Mouse (Mus musculus): ENCODE data around the gene Aff3. TPM values are rescaled to one million over a fixed set of nuclear protein-coding genes. Genes with fewer than 3 reads are reported as not detected.
A peak's percentile ranks its signal among the peaks of the same experiment; 100 is the strongest.

Gene Aff3
- polyA plus RNA-seq, 1 experiment from 2014 or later: 8.5 TPM

GRCm38 (mm10) chr1:38291497-38291896 is 373.3 kb downstream of the Aff3 start:
- H3K4me1 ChIP-seq (replicated peaks): no peaks in the 10 kb centered on the region
- no peaks in the 10 kb centered on the region for H3K9me3 ChIP-seq
- WGBS: 83% methylated on average over 4 of the region's 4 CpGs
- no peak overlapping the region for H3K4me3 ChIP-seq (replicated peaks)
- no peak overlapping the region for H3K27ac ChIP-seq
- no peak overlapping the region for H3K9ac ChIP-seq
- no peak overlapping the region for H3K4me2 ChIP-seq (replicated peaks)
- no peaks in the 10 kb centered on the region for H3K27me3 ChIP-seq (replicated peaks)
- ATAC-seq: no peak
- H3K36me3 ChIP-seq: no peaks in the 10 kb centered on the region

- Histone ChIP-seq H3K9me3 (no peaks in the 10 kb centered on the region), H3K27ac (no peak overlapping the region), H3K27me3 (replicated peaks) (no peaks in the 10 kb centered on the region), H3K36me3 (no peaks in the 10 kb centered on the region), H3K9ac (no peak overlapping the region), H3K4me2 (replicated peaks) (no peak overlapping the region), H3K4me3 (replicated peaks) (no peak overlapping the region), H3K4me1 (replicated peaks) (no peaks in the 10 kb centered on the region)
- WGBS: 93% methylated on average over 7 of the region's 7 CpGs
- ATAC-seq: no peak
These were observed 373.9 kb downstream of the Aff3 start for GRCm38 (mm10) chr1:38290881-38291280.

GRCm38 (mm10) chr1:38289891-38290290 is 374.9 kb downstream of the Aff3 start:
- H3K9me3 ChIP-seq: no peaks in the 10 kb centered on the region
- H3K4me3 ChIP-seq (replicated peaks): no peak overlapping the region
- WGBS: 86% methylated on average over 5 of the region's 5 CpGs
- H3K4me2 ChIP-seq (replicated peaks): no peak overlapping the region
- no peaks in the 10 kb centered on the region for H3K27me3 ChIP-seq (replicated peaks)
- H3K4me1 ChIP-seq (replicated peaks): no peaks in the 10 kb centered on the region
- ATAC-seq: no peak
- no peaks in the 10 kb centered on the region for H3K36me3 ChIP-seq
- no peak overlapping the region for H3K9ac ChIP-seq
- no peak overlapping the region for H3K27ac ChIP-seq

- Histone ChIP-seq H3K4me2 (replicated peaks) (no peak overlapping the region), H3K27ac (no peak overlapping the region), H3K9me3 (no peaks in the 10 kb centered on the region), H3K4me1 (replicated peaks) (no peaks in the 10 kb centered on the region), H3K36me3 (no peaks in the 10 kb centered on the region), H3K27me3 (replicated peaks) (no peaks in the 10 kb centered on the region), H3K9ac (no peak overlapping the region), H3K4me3 (replicated peaks) (no peak overlapping the region)
- 93% methylated on average over 1 of the region's 1 CpGs for WGBS
- no peak for ATAC-seq
These were observed 376.0 kb downstream of the Aff3 start for GRCm38 (mm10) chr1:38288716-38289115.

GRCm38 (mm10) chr1:38286551-38286950 is 378.2 kb downstream of the Aff3 start:
- Histone ChIP-seq H3K4me2 (replicated peaks) (no peak overlapping the region), H3K9me3 (no peaks in the 10 kb centered on the region), H3K9ac (no peak overlapping the region), H3K27me3 (replicated peaks) (no peaks in the 10 kb centered on the region), H3K4me3 (replicated peaks) (no peak overlapping the region), H3K27ac (no peak overlapping the region), H3K4me1 (replicated peaks) (no peaks in the 10 kb centered on the region), H3K36me3 (no peaks in the 10 kb centered on the region)
- WGBS: 88% methylated on average over 1 of the region's 1 CpGs
- no peak for ATAC-seq

- no peak overlapping the region for H3K4me2 ChIP-seq (replicated peaks)
- no peaks in the 10 kb centered on the region for H3K4me1 ChIP-seq (replicated peaks)
- H3K27ac ChIP-seq: no peak overlapping the region
- no peak overlapping the region for H3K9ac ChIP-seq
- H3K4me3 ChIP-seq (replicated peaks): no peak overlapping the region
- no peaks in the 10 kb centered on the region for H3K36me3 ChIP-seq
- no peak for ATAC-seq
- 88% methylated on average over 7 of the region's 7 CpGs for WGBS
- H3K9me3 ChIP-seq: no peaks in the 10 kb centered on the region
- H3K27me3 ChIP-seq (replicated peaks): no peaks in the 10 kb centered on the region
These were observed 384.2 kb downstream of the Aff3 start for GRCm38 (mm10) chr1:38280549-38280948.

- H3K9ac ChIP-seq: no peak overlapping the region
- H3K4me1 ChIP-seq (replicated peaks): peaks cover 10% of the 10 kb centered on the region; the same call in 1 of the 2 replicates
- no peak overlapping the region for H3K27ac ChIP-seq
- 94% methylated on average over 2 of the region's 2 CpGs for WGBS
- no peak overlapping the region for H3K4me3 ChIP-seq (replicated peaks)
- no peaks in the 10 kb centered on the region for H3K9me3 ChIP-seq
- no peaks in the 10 kb centered on the region for H3K27me3 ChIP-seq (replicated peaks)
- ATAC-seq: no peak
- no peak overlapping the region for H3K4me2 ChIP-seq (replicated peaks)
- H3K36me3 ChIP-seq: no peaks in the 10 kb centered on the region
These were observed 393.4 kb downstream of the Aff3 start for GRCm38 (mm10) chr1:38271312-38271711.

- no peak overlapping the region for H3K27ac ChIP-seq
- H3K36me3 ChIP-seq: no peaks in the 10 kb centered on the region
- no peaks in the 10 kb centered on the region for H3K9me3 ChIP-seq
- H3K27me3 ChIP-seq (replicated peaks): no peaks in the 10 kb centered on the region
- H3K4me2 ChIP-seq (replicated peaks): no peak overlapping the region
- H3K9ac ChIP-seq: no peak overlapping the region
- 57% methylated on average over 20 of the region's 20 CpGs for WGBS
- no peak overlapping the region for H3K4me3 ChIP-seq (replicated peaks)
- no peak for ATAC-seq
- peaks cover 10% of the 10 kb centered on the region for H3K4me1 ChIP-seq (replicated peaks)
These were observed 396.3 kb downstream of the Aff3 start for GRCm38 (mm10) chr1:38268246-38269042.

GRCm38 (mm10) chr1:38263251-38263650 is 401.5 kb downstream of the Aff3 start:
- Histone ChIP-seq H3K9ac (no peak overlapping the region), H3K36me3 (no peaks in the 10 kb centered on the region), H3K27ac (no peak overlapping the region), H3K27me3 (replicated peaks) (no peaks in the 10 kb centered on the region), H3K4me1 (replicated peaks) (peaks cover 14% of the 10 kb centered on the region), H3K4me3 (replicated peaks) (no peak overlapping the region), H3K4me2 (replicated peaks) (no peak overlapping the region), H3K9me3 (no peaks in the 10 kb centered on the region)
- 62% methylated on average over 8 of the region's 8 CpGs for WGBS
- no peak for ATAC-seq

GRCm38 (mm10) chr1:38262362-38263154 is 402.2 kb downstream of the Aff3 start:
- H3K27me3 ChIP-seq (replicated peaks): no peaks in the 10 kb centered on the region
- H3K4me1 ChIP-seq (replicated peaks): peaks cover 8% of the 10 kb centered on the region
- no peaks in the 10 kb centered on the region for H3K9me3 ChIP-seq
- no peak overlapping the region for H3K9ac ChIP-seq
- no peak for ATAC-seq
- WGBS: 52% methylated on average over 11 of the region's 11 CpGs
- H3K4me3 ChIP-seq (replicated peaks): no peak overlapping the region
- no peak overlapping the region for H3K27ac ChIP-seq
- no peaks in the 10 kb centered on the region for H3K36me3 ChIP-seq
- no peak overlapping the region for H3K4me2 ChIP-seq (replicated peaks)

GRCm38 (mm10) chr1:38261076-38261475 is 403.7 kb downstream of the Aff3 start:
- H3K4me2 ChIP-seq (replicated peaks): no peak overlapping the region
- no peaks in the 10 kb centered on the region for H3K36me3 ChIP-seq
- no peaks in the 10 kb centered on the region for H3K27me3 ChIP-seq (replicated peaks)
- no peak overlapping the region for H3K27ac ChIP-seq
- no peak overlapping the region for H3K9ac ChIP-seq
- peaks cover 8% of the 10 kb centered on the region for H3K4me1 ChIP-seq (replicated peaks)
- no peak for ATAC-seq
- no peaks in the 10 kb centered on the region for H3K9me3 ChIP-seq
- H3K4me3 ChIP-seq (replicated peaks): no peak overlapping the region
- 55% methylated on average over 5 of the region's 5 CpGs for WGBS

GRCm38 (mm10) chr1:38259541-38260338 is 405.0 kb downstream of the Aff3 start:
- no peaks in the 10 kb centered on the region for H3K27me3 ChIP-seq (replicated peaks)
- H3K4me3 ChIP-seq (replicated peaks): no peak overlapping the region
- peak; percentile 70; the same call in 1 of the 2 replicates for ATAC-seq
- H3K4me1 ChIP-seq (replicated peaks): peaks cover 8% of the 10 kb centered on the region
- H3K9ac ChIP-seq: no peak overlapping the region
- H3K27ac ChIP-seq: no peak overlapping the region
- H3K36me3 ChIP-seq: no peaks in the 10 kb centered on the region
- no peaks in the 10 kb centered on the region for H3K9me3 ChIP-seq
- H3K4me2 ChIP-seq (replicated peaks): no peak overlapping the region
- WGBS: 67% methylated on average over 10 of the region's 10 CpGs

All from intestine, embryonic 15.5 days (tissue).